Mouse (Mus musculus) neutrophil, adult 5-6 weeks (primary cell): ENCODE results near the gene Prr5. TPM values are rescaled to one million over a fixed set of nuclear protein-coding genes. Genes with fewer than 3 reads are reported as not detected.
"Not testable (repeated sequence)": the region's sequence is repeated elsewhere in the genome, so short reads cannot be mapped to it uniquely, and the experiment has no call there.

Experiments used
- ATAC-seq: fragments of 151-379, 151-347 bp; 2 replicates; pipeline ENCODE4 v1.8.0; 2017; ENCODE audit warnings: mild to moderate bottlenecking, moderate TSS enrichment; ENCODE audit not compliant: insufficient number of reproducible peaks, poor library complexity, low FRiP score, severe bottlenecking; ENCODE audit errors: extremely low read depth
- total RNA-seq: library from RNA; stranded (forward); fragments of 200-1000 nt; gene quantifications from 2 replicates; pipeline ENCODE4 v1.2.3, GENCODE M21; 2017

The Prr5 gene
- total RNA-seq, 1 experiment from 2014 or later, result 29.6 TPM

DNA sequence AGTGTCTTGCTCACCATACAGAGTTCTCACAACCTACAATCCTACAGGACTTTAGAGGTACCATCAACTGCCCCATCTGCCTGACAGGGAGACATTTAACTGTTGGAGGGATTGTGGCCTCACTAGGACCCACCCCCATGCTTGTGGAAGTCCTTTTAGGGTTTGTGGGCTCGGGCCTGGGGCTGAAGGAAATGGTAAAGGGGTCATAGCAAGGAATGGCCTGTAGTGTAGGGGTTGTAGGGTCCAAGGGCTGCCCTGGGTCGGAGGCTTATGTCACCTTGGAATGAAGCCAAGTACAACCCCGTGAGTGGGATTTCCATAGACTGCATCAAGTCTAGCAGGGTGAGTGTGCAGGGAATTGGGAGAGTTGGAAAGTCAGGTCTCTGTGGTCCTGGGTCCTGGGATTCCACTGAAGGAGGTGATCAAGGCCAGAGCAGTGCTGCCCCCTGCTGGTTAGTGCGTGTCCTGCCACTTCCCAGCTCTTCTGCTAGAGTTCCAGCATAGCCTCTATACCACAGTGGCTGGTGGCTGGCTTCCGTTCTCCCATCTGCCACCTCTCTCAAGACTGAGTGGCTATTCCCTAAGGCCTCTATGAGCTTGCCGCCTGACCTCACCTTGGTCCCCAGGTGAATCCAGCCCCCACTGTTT is 30.9 kb downstream of the Prr5 start:
- peak; percentile 30; the same call in 1 of the 2 replicates for ATAC-seq

DNA sequence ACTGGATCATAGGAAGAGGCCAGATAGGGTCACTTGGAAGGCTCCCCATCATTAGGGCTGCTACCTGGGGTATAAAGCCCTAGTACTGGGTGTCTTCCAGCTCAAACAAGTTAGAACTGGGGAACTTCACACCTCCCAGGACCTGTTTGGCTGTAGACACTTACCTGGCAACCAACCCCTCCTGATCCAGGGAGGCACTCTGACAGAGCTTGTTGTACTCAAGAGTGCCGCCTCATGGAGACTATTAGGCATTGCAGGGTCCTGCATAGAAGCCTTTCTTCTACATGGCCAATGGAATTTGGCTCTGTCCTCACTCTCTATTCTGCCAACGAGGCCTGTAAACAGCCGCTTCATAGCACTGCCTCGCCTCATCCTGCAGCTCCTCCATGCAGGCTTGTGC is 32.5 kb downstream of the Prr5 start:
- peak; percentile 47 for ATAC-seq

DNA sequence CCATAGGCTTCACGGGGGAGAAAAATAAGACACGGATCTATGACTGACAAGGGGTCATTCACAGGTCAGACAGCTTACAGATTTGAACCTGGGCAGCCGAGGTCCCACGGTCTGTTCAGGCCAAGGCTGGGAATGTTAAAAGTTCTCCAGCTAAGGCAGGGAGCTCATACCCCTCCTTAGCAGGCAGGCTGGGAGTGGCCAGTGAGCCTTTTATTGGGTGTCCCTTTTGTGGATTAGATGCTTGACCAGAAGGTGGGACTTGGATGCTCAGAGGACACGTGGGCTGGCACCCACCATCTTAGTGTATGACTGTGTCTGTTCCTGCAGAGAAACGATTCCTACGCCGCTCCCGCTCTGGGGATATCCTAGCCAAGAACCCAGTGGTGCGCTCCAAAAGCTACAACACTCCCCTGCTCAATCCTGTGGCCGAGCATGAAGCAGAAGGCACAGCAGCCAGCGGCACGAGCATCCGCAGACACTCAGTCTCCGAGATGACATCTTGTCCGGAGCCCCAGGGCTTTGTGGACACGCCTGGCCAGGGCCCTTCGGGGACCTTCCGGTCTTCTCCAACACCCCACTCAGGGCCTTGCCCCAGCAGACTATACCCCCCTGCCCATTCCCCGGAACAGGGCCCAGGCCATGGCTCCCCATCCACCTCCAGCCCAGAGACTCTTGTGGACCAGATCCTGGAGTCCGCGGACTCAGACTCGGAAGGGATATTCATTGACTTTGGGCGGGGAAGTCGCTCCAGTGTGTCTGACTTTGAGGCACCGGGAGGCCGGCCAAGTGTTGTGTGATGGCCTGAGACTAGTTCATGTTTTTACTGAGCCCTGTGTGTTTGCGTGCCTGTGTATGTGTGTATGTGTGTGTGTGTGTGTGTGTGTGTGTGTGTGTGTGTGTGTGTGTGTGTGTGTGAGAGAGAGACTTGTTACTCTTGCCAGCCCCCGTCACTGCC is 33.2 kb downstream of the Prr5 start:
- no peak for ATAC-seq

DNA sequence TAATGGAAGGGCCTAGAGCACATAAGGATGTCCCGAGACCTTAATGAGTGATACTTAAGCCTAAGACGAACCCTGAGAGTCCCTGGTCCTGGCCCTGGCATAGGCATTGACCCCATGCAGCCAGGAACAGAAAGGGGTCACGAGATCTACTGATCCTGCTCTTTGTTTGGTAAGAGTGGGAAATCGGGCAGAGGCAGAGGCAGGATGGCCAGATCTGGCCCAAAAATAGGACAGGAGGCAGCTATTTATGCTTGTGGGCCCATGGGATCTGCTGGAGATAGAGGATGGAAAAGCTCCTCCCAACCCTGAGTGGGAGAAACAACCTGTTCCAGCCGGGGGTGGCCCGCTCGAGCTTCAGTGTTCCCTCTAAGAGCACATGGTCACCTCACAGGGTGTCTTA is 34.6 kb downstream of the Prr5 start:
- no peak for ATAC-seq

DNA sequence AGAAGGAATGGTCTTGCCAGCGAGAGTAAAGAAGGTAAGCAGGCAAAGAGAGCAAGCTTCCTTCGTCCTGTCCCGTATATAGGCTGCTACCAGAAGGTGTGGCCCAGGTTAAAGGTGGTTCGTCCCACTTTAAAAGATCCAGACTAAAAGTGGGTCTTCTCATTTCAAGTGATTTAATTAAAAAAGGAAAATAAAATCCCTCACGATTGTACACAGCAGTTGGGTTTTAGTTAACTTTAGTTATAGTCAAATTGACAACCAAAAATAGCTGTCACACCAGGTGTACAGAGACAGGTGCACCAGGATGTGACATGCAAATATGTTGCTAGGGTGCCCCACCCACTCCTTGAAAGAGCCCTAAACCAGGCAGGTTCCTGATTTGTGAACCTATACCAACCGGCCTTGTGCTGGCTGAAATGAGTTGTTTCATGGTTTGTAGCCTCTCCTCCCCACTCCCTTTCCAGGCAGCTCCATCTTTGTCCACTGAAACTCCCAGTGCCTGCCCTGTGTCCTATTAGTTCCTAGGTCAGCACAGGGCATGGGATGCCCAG is 36.0 kb downstream of the Prr5 start:
- peak; percentile 68; the same call in 1 of the 2 replicates for ATAC-seq

DNA sequence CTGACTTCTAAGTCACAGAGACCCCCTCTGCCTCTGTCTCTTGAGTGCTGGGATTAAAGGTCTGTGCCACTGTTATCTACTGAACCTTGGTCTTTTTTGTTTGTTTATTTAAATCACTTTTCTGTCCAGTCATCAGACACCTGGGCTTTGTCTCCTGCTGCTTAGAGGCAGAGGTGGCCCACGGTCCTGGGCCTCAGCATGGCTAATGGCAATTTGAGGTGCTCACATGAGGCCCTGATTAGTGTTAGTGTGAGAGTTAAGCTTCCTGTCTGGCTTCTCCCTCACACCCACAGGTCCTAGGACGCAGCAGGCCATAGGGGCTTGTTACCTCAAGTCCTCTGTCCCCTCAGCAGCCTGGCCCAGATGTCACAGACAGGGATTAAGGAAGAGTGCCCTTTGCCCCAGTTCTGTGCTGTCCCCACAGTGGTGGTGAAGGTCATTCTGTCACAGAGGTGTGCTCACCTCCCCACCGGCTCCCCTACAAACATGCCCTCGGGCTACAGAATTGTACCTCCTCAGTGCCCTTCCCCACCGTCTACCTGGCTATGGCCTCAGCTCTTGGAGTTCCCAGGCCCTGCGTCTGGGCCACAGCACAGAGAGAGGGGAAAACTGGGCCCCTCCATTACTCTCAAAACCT is 37.7 kb downstream of the Prr5 start:
- no peak for ATAC-seq

DNA sequence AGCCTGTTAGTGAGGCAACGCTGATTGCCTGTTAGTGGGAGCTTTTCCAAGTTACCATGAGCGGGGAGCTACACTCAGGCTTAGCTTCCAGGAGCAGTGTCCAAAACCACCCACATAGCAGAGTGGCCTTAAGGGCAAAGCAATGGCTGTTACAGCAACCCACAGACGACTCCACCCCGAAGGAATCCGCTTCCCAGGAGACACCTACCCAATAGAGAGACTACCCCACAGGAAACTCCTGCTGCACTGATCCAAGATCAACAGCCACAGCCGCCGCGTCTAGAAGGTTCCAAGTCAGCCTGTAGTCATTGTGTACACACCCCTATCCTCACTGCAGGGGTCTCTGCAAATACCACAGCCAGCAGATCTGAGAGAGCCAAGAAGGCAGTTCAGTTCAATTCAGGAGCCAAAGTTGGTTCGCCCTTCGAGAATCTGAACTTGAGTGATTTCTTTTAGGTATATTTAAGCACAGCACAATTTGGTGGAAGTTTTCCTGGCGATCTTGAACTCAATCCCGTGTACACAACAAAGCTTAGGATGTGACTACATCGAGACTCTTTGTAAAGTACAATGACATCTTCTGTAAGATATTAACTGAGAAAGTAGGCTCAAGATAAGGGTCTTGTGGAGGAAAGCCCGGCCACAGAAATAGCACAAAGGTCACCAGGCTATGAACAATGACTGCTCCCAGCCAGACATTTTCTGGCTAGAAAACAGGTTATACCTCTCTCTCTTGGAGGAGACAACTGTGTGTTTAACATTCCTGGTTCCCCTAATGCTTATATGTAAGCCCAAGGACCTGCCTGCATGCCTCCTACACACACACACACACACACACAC is 43.4 kb downstream of the Prr5 start:
- no peak for ATAC-seq

DNA sequence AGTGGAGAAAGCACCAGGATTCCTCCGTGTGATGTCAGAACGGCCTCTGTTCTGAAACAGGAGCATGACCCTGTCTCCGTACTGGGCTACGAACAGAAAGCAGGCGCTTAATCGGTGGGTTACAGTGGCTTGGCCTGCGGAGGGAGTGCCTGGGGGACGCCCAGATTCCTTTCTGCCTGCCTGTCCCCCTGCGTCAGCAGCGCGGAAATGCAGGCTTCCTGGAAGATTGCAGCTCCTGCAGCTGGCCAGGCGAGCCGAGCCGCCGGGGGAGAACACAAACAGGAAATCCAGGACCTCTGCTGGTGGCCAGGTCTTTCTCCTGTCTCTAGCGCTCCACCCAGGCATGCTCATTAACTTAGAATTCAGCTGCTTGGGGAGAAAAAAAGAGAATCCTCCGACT is 45.3 kb downstream of the Prr5 start:
- 0 out of 2 replicates have a peak, but pooled peaks have one; percentile 11 for ATAC-seq

DNA sequence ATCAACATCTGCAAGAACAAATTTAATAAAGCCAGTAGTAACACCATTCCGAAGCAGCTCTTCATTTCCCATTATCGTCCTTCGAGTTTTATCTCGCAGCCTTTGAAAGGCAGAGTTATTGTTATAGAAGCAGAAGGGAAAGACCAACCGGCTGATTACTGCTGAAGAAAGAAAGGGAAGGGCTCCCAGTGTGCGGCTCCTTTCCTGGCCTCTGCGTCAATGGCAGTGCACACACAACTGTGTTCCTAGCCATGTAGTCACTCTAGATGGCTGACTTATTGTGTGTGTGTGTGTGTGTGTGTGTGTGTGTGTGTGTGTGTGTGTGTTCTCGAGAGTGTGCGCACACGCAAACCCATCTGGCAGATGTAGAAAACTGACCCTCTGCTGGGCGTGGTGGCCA is 45.7 kb downstream of the Prr5 start:
- ATAC-seq, result no peak

DNA sequence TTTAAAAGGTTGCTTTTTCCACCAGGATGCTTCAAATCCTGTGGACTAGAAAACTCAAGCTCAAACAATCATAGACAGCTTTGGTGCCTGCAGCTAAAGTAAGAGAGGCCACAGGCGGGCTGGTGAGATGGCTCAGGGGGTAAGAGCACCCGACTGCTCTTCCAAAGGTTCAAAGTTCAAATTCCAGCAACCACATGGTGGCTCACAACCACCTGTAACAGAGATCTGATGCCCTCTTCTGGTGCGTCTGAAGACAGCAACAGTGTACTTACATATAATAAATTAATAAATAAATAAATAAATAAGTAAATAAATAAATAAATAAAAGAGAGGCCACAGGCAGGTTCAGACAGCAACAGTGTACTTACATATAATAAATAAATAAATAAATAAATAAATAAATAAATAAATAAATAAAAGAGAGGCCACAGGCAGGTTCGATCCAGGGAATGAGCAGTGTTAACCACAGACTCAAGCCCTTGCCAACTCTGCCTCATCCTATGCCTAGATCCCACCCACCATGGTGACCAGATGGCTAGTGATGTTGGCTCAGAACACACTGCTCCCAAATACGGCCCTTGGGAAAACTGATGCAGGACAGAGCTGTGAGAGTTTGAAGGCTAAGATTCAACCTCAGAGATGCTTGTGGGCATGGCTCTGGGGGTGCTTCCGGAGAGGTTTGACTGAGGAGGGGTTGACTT is 48.3 kb downstream of the Prr5 start:
- ATAC-seq, result not testable (repeated sequence)

DNA sequence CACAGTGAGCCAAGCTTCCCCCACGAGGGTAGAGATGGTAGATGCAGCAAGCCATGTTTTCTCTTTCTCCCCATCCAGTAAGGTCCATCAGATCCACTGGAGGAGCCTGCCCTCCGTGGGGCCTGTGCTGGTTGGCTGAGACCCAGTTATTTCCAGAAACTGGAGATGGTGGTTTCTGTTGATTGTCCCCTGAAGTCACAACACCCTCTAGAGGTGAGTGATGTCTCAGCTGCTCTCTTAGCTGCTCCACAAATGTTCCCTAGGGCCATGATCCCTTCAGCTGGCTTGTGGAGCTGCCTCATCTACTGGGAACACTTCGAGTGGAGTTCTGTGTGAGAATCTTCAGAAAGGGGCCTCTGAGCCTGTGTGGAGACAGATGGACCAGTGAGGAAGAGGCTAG is 49.4 kb downstream of the Prr5 start:
- ATAC-seq, result no peak

DNA sequence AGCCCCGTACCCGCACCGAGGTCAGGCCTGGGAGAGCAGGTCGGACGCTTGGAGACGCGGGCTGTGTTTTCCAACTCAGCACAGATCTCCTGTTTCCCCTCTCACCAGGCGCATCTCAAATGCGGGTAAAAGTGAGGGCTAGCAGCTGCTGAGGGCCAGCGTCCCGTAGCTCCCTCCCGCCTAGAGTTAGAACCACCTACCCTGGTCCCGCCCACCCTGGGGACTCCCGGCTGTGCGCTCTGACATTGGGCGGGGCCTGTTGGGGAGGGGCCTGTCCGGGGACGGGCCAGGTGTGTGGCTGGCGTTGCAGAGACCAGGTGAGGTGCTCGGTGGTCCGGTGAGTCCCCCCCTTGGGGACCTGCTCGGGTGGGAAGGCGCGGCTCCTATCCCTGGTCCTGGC is 50.4 kb downstream of the Prr5 start, which contains the start of gene Arhgap8:
Gene Arhgap8, plus strand, starts transcription at position 262 of the 400 bp plus-strand sequence.
- ATAC-seq, result 0 out of 2 replicates have a peak, but pooled peaks have one; percentile 18

DNA sequence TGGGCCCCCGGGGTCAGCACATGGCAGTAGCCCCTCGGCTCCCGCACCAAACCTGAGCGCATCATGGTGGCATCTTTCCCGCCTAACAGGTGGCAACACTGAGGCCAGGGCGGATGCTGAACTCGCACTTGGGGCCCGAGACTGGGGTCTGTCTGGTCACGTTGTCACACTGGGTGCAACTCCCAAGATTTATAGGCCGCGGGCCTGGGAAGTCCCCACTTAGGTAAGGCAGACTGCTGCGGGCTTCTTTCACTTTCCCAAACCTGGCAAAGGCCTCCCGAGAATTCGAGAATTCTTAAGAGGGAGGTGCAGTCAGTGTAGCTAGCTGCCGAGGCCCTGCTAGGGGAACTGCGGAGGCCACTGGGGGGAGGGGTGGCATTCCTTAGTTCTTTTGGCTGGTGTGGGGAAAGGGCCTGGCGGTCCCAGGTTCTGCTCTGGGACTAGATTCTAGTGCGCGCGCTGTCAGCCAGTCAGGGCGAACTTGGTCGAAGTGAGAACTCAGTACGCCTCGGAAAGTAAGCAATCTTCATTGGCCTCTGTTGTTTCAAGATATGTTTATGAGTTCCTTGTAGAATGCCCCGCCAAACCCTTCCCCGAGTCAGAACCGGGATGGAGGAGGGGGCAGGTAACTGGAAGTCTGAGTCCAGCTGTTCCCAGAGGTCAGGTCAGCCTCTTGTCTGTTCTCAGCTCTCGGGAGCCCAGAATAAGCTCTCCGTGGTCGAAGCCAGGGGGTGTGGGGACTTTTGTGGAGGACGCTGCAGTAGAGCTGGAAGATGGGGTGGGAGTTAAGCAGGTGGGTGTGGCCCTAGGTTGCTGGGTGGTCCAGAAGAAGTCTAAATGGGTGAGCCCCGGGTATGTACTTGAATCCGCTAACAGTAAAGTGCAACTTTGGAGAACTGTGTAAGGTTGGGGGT is 51.1 kb downstream of the Prr5 start:
- no peak for ATAC-seq

DNA sequence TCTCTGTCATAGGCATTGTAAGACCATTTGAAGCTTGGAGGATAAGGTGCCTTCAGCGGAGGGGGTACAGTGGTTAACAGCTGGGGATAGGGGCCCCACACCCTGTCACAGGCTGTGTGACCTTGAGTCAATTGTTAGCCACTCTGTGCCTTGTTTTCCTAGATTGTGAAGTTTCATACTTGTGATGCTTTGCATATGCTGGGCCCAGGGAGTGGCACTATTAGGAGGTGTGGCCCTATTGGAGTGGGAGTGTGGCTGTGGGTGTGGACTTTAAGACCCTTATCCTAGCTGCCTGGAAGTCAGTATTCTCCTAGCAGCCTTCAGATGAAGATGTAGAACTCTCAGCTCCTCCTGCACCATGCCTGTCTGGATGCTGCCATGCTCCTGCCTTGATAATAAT is 54.2 kb downstream of the Prr5 start:
- not testable (repeated sequence) for ATAC-seq

DNA sequence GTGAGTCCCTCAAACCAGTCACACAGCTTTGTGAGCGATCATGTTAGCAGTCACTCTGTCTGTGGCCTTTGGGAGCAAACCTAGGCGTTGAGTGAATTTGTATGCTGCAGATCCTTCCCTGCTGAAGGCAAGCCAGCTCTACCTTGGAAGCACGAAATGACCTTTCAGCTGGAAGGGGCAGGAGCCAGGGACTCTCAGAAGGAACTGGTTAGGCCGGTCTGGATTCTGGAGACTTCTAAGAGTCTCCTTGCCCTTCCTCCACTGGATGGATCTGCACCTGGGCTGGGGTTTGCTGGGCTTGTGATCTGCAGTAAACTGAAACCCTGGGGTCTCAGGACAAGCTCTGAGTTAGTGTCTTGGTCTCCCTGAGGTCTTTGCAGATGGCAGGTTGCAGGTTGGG is 54.8 kb downstream of the Prr5 start:
- no peak for ATAC-seq

DNA sequence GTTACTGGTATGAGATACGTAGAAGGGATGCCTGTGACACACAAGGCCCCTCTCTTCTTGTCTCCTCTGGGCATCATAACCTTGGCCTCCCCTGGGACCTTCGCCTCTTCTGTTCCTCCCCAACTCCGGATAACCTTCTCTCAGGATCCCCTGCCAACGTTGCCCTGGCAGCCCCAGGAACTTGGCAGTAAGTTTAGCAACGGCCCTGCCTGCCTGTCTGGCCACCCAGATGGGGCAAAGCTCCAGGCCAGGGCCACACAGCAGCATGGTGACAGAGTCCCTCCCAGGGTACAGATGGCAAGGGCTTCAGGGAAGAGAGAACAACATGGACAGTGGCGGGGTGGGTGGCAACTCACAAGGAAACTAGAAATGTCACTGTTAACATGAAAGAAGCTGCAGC is 60.3 kb downstream of the Prr5 start:
- ATAC-seq, result no peak

DNA sequence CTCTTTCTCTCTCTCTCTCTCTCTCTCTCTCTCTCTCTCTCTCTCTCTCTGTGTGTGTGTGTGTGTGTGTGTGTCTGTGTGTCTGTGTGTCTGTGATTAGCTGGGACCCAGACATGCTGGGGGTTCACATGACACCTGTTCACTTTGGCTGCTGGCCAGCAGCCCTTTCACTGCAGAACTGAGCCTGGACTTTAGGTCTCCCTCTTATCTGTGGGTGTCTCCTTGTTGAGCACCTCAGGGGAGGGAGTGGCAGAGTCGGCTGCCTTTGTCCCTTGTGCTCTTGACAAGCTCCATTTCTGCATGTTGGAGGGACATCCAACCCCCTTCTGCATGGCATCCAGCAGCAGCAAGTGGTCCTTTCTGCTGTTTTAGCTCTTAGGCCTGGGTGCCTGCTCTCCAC is 61.5 kb downstream of the Prr5 start:
- no peak for ATAC-seq
